Mouse (Mus musculus) natural killer cell, adult 2 months (primary cell): ENCODE data around the gene Gpr61.

Source experiments
- DNase-seq, 2 experiments: peaks; one replicate each; pipeline ENCODE4 v3.0.0; 2022; ENCODE audit warnings: low spot score in 2 of 2

The Gpr61 gene

GRCm38 (mm10) chr3:108131216-108131615 is 23.5 kb downstream of the Gpr61 start:
- DNase-seq: no peak

GRCm38 (mm10) chr3:108129804-108130203 is 24.9 kb downstream of the Gpr61 start:
- DNase-seq: no peak

- DNase-seq: no peak
Observed at GRCm38 (mm10) chr3:108129367-108129766, 25.3 kb downstream of the Gpr61 start.

- no peak for DNase-seq
Observed at GRCm38 (mm10) chr3:108128520-108128919, 26.2 kb downstream of the Gpr61 start.

- no peak for DNase-seq
Observed at GRCm38 (mm10) chr3:108126327-108126726, 28.4 kb downstream of the Gpr61 start.

GRCm38 (mm10) chr3:108124131-108124530 is 30.6 kb downstream of the Gpr61 start:
- no peak for DNase-seq

GRCm38 (mm10) chr3:108123242-108123641 is 31.4 kb downstream of the Gpr61 start:
- DNase-seq: no peak

GRCm38 (mm10) chr3:108121101-108121500 is 33.6 kb downstream of the Gpr61 start:
- DNase-seq: no peak

- no peak for DNase-seq
Observed at GRCm38 (mm10) chr3:108117465-108117864, 37.2 kb downstream of the Gpr61 start.

- no peak for DNase-seq
Observed at GRCm38 (mm10) chr3:108113591-108114289, 40.9 kb downstream of the Gpr61 start.

- no peak for DNase-seq
Observed at GRCm38 (mm10) chr3:108112666-108113065, 42.0 kb downstream of the Gpr61 start.

GRCm38 (mm10) chr3:108112246-108112645 is 42.4 kb downstream of the Gpr61 start:
- no peak for DNase-seq

- no peak for DNase-seq
Observed at GRCm38 (mm10) chr3:108111320-108111719, 43.4 kb downstream of the Gpr61 start.

- no peak for DNase-seq
Observed at GRCm38 (mm10) chr3:108105281-108105680, 49.4 kb downstream of the Gpr61 start.

GRCm38 (mm10) chr3:108102075-108102474 is 52.6 kb downstream of the Gpr61 start:
- DNase-seq: no peak

- DNase-seq: no peak
Observed at GRCm38 (mm10) chr3:108101594-108101993, 53.1 kb downstream of the Gpr61 start.
